Mouse (Mus musculus): ENCODE measurements at regions not wholly inside any gene's neighbourhood (a gene's known extent, or its start where the extent isn't known, plus 50 kb on each side); places are given as distances from the start of the nearest gene placed in this dataset.
A peak's percentile ranks its signal among the peaks of the same experiment; 100 is the strongest.
"Not testable (repeated sequence)": the region's sequence is repeated elsewhere in the genome, so short reads cannot be mapped to it uniquely, and the experiment has no call there.

- DNase-seq (ENCODE audit: inconsistent age in 2 of 2, low spot score in 1 of 2) = no peak
These were observed 541.5 kb downstream of the Diaph3 start for GRCm38 (mm10) chr14:86599511-86599910.

DNA sequence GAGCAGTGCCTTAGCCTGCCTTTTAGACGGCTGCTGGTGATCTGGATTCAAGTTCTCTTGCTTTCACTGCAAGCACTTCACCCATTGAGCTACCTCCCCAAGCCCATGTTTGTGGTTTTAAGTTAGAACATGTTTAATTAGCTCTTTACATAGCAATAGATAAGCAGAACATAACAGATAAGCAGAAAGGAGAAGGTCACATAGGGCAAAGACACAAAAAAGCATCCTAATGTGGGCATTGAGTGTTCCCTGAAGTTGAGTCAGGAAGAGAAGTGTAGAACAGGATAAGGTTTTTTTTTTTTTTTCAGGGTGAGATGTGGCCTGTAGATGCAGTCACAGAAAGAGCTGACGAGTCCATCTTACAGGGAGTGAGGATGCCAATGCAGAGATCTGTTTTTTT, 552.5 kb downstream of the Diaph3 start:
- DNase-seq (ENCODE audit: inconsistent age in 2 of 2, low spot score in 1 of 2) = no peak

DNA sequence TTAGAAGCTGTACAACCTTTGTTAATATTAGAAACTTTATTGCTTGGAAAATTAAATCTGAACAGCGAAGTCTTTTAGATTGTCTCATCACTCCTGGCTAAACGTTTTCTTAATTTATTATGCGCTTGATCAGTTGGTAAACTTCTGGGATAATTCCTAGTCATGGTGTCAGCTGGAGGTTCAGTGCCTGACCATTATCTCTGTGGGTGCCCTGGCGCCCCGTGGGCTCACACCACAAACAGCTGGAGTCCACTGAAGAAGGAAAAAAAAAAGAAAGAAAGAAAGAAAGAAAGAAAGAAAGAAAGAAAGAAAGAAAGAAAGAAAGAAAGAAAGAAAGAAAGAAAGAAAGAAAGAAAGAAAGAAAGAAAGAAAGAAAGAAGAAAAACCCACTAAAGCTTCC, 555.1 kb downstream of the Diaph3 start:
- not testable (repeated sequence) for DNase-seq (ENCODE audit: inconsistent age in 2 of 2, low spot score in 1 of 2)

GRCm38 (mm10) chr14:86562728-86563127, 578.3 kb downstream of the Diaph3 start:
- peak; percentile 19 to 76 for DNase-seq (ENCODE audit: inconsistent age in 2 of 2, low spot score in 1 of 2)

DNA sequence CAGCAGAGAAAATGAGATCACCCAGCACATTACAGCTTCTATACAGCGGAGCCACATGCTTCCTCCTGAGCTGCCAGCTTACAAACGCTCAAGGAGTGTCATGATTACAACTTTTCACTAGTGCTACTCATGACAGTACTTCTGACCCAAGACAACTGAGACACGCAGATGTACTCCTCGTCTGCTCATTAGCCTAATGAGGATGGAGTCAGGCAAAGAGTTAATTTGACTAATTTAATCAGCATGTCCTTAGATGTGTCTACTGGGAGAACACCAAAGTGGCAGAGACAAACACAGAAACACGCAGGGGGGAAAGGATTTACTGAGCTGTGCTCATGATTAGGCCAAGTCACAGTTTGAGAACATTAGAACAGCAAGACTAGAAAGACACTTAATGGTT, 603.0 kb downstream of the Diaph3 start:
- DNase-seq (ENCODE audit: inconsistent age in 2 of 2, low spot score in 1 of 2) = no peak

DNA sequence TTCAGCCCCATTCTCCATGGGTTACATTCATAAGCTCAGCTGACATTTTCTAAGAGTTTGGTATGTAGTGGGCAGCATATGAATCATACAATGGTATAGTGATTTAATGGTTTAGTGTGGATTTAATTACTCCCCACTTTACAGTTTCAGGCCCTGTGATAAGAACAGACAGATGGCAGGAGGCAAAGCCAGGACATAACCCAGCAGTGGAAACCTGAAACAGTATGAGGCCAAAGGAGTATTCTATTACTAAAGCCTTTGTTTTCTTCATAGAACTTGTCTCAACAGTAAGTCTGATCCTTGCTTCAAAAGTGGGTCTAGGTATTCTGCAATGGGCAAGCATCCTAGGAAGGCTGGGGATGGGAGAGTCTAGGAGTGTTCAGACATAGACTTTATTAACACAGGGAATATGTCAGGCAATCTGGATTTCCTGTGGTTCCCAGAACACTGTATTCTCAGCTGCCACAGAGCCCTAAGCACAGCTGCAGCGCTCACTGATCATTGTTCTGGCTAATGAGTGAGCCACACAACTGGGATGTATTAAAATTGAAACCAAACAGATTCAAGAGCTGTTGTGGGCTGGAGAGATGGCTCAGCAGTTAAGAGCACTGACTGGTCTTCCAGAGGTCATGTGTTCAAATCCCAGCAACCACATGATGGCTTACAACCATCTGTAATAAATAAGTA, 604.6 kb downstream of the Diaph3 start:
- no peak for DNase-seq (ENCODE audit: inconsistent age in 2 of 2, low spot score in 1 of 2)

DNA sequence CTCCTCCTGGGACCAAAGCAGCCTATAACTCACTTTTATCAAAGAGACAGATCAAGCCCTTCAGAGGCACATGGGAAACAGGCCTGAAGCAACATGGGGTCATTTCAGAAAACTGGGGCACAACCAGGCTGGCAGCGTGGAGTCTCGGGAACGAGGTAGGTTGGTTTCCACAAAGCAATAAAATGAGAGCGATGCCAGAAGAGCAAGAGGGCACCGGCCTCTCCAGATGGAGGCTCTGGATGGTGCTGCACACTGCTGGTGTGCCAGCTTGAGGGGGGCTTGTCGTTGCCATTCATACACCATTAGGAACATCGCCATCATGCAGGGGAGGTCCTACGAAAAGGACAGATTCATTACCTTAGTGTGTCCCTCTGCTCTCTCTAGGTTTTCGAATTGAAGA, 630.6 kb downstream of the Diaph3 start:
- no peak for DNase-seq (ENCODE audit: inconsistent age in 2 of 2, low spot score in 1 of 2)

DNA sequence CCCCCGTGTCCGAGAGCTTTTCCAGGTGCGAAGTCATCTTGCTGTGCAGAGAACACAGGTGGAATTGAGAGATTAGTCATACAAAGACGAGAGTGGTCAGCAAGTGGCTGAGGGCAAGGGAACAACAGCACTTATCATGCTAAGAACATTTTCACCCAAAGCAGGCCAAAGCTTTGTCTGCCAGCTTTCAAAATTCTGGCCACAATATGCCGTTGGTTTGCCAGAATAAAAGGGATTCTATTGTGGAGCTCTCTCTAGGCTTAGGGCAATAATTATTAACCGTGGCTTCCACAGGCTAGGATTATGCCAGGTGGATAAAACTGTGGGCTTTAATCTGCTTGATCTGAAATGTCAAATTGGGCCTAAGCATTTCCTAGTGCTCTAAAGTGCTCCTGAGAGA, 631.3 kb downstream of the Diaph3 start:
- no peak for DNase-seq (ENCODE audit: inconsistent age in 2 of 2, low spot score in 1 of 2)

GRCm38 (mm10) chr14:86506286-86506685, 634.7 kb downstream of the Diaph3 start:
- DNase-seq (ENCODE audit: inconsistent age in 2 of 2, low spot score in 1 of 2) = no peak

GRCm38 (mm10) chr14:86490826-86491225, 650.2 kb downstream of the Diaph3 start:
- no peak for DNase-seq (ENCODE audit: inconsistent age in 2 of 2, low spot score in 1 of 2)

- DNase-seq (ENCODE audit: inconsistent age in 2 of 2, low spot score in 1 of 2) = no peak
These were observed 651.0 kb downstream of the Diaph3 start for GRCm38 (mm10) chr14:86489872-86490631.

- DNase-seq (ENCODE audit: inconsistent age in 2 of 2, low spot score in 1 of 2) = peak in 1 of 2 experiments; percentile 43
These were observed 651.8 kb downstream of the Diaph3 start for GRCm38 (mm10) chr14:86489044-86489816.

DNA sequence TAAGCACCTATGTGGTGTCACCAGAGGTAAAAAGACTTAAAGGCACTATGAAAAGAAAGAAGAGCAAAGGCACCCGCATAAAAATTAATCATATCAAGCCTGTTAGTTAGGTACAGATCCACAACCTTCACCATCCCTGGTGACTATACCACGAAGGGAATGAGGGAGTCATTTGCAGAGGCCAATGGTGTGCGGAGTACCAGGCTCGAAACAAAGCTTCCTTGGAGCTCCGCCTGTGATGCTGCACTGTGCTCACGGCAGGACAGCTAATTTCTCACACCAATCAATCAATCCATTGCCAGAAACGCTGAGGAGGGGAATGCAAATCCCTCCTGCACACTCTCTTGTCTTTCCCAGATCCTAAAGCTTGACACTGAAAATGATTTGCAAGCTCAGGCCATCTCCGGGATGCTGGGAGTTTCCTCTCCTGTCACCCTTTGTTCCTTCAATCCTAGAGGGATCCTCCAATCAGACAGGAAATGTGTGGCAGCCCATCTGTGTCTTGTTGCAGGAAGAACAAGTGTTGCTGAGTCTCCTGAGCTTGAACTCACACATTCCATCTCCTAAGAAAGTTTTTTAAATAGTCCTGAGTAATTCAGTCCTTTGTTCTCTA, 653.6 kb downstream of the Diaph3 start:
- DNase-seq (ENCODE audit: inconsistent age in 2 of 2, low spot score in 1 of 2) = no peak

- peak in 1 of 2 experiments; percentile 34 for DNase-seq (ENCODE audit: inconsistent age in 2 of 2, low spot score in 1 of 2)
These were observed 656.8 kb downstream of the Diaph3 start for GRCm38 (mm10) chr14:86484247-86484646.

GRCm38 (mm10) chr14:86473604-86474003, 667.4 kb downstream of the Diaph3 start:
- no peak for DNase-seq (ENCODE audit: inconsistent age in 2 of 2, low spot score in 1 of 2)

DNA sequence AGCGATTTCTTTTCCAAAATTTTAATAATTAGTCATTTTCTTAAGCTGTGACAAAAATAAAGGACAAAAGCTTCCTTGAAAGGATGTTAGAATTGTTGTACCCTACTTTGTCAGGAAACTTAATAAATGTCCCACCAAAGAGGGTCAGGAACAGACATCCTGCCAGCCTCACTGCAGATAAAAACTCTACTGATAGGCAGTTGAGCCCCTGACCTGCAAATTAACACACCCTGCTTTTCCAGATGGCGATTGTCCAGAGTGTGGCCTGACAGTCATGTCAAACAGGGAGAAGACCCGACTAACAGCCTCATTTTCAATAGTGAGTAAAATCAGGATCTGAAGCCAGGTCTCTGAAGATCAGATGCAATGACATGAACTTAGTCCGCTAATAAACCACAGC, 670.6 kb downstream of the Diaph3 start:
- DNase-seq (ENCODE audit: inconsistent age in 2 of 2, low spot score in 1 of 2) = no peak

GRCm38 (mm10) chr14:86467886-86468463, 673.1 kb downstream of the Diaph3 start:
- DNase-seq (ENCODE audit: inconsistent age in 2 of 2, low spot score in 1 of 2) = peak in 1 of 2 experiments; percentile 41

- no peak for DNase-seq (ENCODE audit: inconsistent age in 2 of 2, low spot score in 1 of 2)
These were observed 677.6 kb downstream of the Diaph3 start for GRCm38 (mm10) chr14:86463388-86463787.

DNA sequence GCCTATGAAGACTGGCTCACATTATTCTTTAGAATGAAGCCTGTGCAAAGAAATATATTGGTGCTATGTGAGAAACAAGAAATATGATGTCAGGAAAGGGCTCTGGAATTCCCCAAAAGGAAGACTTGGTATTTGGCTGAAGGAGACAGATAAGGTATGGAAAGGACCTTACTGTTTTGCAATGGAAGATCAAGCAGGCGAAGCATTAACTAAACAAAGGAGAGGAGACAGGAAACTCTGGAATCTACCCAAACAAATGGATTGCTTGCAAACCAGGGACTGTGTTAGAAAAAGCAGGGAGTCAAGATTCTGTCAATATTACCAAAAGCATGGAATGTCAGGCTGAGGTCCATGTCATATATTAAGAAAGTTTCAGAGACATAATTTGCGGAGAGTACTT, 687.9 kb downstream of the Diaph3 start:
- DNase-seq (ENCODE audit: inconsistent age in 2 of 2, low spot score in 1 of 2) = no peak

DNA sequence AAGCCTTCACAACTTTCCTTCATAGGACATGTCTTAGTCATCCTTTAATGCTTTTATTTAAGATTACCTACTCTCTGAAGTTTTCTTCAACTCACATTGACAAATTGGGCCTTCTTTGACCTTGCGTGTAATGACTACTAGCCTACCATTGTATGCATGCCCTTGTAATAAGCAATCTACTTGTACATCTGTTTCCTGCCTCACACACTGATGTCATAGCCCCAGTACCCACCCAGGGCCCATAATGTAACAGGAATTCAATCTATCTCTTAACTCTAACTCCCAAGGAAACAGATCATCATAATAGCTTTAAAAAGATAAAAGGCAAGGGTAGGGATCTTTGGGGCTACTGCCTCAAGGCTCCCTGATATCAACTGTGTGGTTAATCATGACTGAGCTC, 690.4 kb downstream of the Diaph3 start:
- DNase-seq (ENCODE audit: inconsistent age in 2 of 2, low spot score in 1 of 2) = no peak

GRCm38 (mm10) chr14:86445139-86445538, 695.9 kb downstream of the Diaph3 start:
- no peak for DNase-seq (ENCODE audit: inconsistent age in 2 of 2, low spot score in 1 of 2)
